Mouse (Mus musculus): ENCODE results near the gene Tcfl5.

The Tcfl5 gene

DNA sequence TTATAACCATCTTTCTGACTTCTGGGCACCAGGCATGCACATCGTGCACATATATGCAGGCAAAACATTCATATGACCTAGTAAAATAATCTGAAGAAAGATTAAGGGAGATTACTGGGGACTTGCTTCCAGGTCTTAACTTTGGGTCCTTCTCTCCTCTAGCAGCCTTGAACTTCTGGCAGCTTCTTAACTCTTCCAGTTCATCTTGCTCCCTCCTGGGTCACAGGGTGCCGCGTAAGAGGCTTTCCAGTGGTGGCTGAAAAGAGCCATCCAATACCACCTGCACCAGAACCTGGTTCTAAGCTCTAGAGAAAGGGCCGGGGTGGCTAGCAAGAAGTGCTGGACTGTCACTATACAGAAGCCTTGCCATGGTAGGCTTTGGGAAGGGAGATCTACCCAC lies 45.0 kb downstream of the Tcfl5 start, which contains the start of gene Col9a3:
Gene Col9a3 (plus strand): TSS at position 301 of the 400 bp plus-strand sequence.
- DNase-seq, result no peak

DNA sequence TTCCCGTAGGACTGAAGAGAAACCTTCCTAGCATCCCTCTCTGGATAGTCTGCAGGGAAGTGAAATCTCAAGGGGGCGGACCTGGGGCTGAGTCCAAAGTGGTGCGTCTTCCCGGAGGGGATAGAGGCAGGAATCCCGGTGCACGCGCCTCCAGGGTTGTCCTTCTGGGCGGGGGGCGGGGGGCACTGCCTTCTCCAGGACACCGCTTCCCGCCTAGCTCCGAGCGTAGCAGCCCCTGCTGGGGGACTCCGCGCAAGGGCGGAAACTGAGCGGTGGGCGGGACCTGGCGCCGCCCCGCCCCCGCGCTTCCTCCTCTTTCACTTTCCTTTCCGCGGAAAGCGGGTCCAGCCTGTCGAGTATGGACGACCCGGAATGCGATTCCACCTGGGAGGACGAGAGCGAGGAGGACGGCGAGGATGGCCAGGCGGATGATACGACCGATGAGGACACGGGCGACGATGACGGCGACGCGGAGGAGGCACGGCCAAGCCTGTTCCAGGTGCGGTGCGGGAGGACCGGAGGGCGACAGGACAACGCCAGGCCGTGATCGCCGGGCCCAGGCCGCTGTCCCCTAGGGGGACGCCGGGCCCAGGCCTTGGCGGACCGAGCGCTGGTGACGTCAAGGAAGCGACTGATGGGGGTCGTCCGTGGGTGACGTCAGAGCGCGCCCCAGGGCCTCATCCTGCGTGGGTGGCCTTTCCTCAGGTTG lies 53.2 kb downstream of the Tcfl5 start, which contains the start of gene Ogfr:
Gene Ogfr (plus strand): TSS at position 123 of the 709 bp plus-strand sequence.
- peak; percentile 99 for DNase-seq

DNA sequence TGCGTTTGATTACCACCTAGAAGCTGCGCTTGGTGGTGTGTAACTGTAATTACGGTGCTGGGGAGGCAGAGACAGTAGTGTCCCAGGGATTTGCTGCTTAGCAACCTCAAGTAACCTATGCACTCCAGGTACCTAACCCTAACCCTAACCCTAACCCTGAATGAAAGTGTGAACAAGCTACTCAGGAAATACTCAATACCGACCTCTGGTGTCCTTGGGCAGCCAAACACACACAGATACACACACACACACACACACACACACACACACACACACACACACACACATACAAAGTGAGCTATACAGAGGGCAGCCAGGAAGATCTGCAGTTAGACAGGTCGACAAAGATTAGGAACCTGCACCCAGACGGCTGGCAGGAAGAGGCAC lies 53.8 kb downstream of the Tcfl5 start:
- no peak for DNase-seq

- DNase-seq, result peak; percentile 94
These were observed 59.4 kb downstream of the Tcfl5 start for GRCm38 (mm10) chr2:180583154-180583507.

DNA sequence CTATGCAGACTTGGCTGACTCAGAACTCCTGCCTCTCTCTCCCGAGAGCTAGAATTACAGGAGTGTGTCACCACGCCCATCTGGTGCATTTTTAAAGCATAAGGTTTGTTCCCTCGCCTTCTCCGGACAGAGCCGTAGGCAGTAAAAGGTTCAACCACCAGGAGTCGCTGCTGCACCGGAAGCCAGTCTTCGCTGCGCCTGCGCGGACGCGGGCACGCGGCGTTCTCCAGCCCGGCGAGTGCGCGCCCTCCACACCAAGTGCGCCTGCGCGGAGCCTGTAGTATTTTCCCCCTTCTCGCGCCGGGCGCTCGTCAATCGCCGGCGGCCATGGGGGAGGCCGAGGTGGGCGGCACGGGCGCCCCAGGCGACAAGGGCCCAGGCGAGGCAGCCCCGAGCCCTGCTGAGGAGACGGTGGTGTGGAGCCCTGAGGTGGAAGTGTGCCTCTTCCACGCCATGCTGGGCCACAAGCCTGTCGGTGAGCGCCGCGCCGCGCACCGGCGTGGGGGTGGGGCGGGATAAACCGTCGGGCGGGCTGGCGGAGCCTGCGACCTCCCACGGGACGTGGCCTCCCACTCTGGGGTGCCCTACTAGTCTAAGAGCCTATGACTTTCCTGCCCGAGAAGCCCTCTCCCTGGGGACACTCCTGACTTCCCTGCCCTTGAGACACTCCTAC lies 59.9 kb downstream of the Tcfl5 start:
- peak; percentile 99 for DNase-seq

GRCm38 (mm10) chr2:180581002-180581401 lies 61.5 kb downstream of the Tcfl5 start, which contains the start of gene Mrgbp:
Mrgbp (plus strand) TSS chr2:180581304.
- DNase-seq, result peak; percentile 94

DNA sequence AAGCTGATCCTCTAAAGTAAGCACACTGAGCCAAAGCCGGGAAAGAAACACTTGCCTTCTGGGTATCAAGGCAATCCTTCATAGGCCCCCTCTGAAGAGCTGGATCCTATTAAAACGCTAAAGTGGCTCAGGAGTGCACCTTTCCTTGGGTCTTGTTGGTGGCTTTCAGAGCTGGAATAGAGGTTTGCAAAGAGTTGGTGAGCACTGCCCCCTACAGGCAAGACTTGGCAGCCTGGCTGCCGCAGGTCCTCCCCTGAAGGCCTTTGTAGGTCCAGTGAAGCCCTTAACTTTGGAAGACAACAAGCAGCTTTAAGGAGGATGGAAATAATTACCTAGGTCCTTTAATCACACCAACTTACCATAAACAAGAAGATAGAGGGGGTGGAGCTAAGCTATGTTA lies 63.8 kb downstream of the Tcfl5 start:
- no peak for DNase-seq

DNA sequence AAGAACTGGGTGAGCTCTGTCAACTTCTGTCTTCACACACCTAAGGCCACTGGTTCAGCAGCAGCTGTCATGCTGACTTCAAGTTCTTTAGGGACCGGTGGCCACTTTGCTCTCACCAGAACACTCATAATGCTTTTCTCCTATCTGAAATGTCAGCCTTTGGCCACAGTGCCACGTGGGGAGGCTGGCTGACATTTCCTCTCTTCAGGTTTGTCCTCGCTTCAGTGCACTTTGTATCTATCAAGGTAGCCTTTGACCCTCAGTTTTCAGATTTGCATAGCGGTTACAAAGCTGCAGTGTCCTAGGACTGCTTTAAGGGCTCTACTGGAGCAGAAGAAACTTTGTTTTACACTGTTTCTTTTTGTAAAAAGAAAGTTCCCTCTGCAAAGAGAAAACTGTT lies 66.0 kb downstream of the Tcfl5 start:
- DNase-seq, result no peak

Measured in heart, adult 11 months (tissue).